Mouse (Mus musculus): ENCODE data around the gene Slc22a1.

DNA sequence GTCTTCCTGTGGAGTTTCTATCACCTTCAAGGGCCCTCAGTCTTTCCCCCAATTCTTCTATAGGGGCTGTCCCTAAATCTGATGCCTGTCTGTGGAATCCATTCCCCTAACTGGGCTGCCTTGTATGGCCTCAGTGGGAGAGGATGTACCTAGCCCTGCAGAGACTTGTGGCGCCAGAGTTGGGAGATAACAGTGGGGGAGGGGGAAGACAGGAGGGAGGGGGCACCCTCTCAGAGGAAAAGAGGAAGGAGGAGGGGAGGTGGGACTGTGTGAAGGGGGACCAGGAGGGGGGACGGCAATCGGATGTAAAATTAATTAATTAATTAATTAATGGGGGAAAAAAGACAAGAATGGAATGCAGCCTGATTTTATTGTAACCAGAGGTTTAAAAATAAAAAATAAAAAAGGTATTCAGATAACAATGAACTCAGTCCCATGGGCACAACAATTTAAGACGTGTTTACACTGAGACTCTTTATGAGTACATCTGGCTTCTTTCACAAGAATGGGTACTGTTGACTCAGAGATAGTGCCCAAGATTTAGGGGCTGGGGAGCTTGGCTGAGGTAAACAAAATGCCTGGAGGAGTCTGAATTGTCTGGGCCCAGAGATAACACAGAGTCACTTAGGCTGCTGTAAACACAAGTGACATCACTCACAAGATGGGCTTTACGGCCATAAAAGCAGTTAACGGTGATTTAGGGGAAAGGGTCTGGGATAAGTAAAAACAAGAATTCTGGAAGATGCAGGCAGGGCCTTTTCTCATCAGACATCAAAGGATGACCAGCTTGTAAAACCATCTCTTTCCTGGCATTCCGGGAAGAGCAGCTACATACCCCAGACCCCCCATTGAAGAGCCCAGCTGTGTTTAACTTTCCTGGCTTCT lies 6.9 kb downstream of the Slc22a1 start:
- no peak for TF ChIP-seq CTCF (IDR thresholded peaks at IDR 0.05; ENCODE audit: control insufficient read depth, insufficient read depth, insufficient read length)
- TF ChIP-seq FOSL1 (IDR thresholded peaks at IDR 0.05; ENCODE audit: insufficient read depth, low read length, poor library complexity, severe bottlenecking): no peak
- TF ChIP-seq CEBPB (IDR thresholded peaks at IDR 0.05; ENCODE audit: low read depth): no peak
- no peak for TF ChIP-seq MAX (IDR thresholded peaks at IDR 0.05)
- TF ChIP-seq MYOD1 (IDR thresholded peaks at IDR 0.05; ENCODE audit: control insufficient read depth, insufficient read length, low read depth): no peak
- no peak for TF ChIP-seq MYOG (IDR thresholded peaks at IDR 0.05; ENCODE audit: control insufficient read depth, extremely low read depth, insufficient read length)
- TF ChIP-seq USF1 (IDR thresholded peaks at IDR 0.05; ENCODE audit: low read depth): no peak

Data from C2C12 (cell line).